Mouse (Mus musculus): ENCODE measurements at regions not wholly inside any gene's neighbourhood (a gene's known extent, or its start where the extent isn't known, plus 50 kb on each side); places are given as distances from the start of the nearest gene placed in this dataset.

GRCm38 (mm10) chr4:74847332-74848053 lies 430.6 kb downstream of the Dmac1 start:
- DNase-seq (ENCODE audit: low spot score), result no peak

- peak; percentile 9 for DNase-seq (ENCODE audit: low spot score)
Measured at GRCm38 (mm10) chr4:74798173-74798799, 479.8 kb downstream of the Dmac1 start.

DNA sequence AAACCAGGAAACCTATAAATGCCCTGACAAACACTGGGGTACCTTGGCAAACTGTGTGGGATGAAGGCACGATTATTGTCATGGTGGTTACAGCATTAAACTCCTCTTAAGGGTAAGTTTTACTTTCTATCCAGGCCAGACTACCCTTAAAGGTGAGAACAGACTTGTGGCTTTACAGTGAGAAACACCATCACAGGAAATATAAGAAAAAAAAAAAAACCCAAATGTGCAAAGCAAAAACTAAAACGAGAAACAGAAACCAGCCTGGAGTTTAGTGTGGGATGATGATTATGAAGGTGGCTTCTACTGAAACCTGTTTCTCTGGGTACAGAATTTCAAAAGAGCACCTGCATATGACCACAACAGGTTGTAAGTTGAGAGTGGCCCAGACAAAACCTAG lies 480.6 kb downstream of the Dmac1 start:
- no peak for DNase-seq (ENCODE audit: low spot score)

DNA sequence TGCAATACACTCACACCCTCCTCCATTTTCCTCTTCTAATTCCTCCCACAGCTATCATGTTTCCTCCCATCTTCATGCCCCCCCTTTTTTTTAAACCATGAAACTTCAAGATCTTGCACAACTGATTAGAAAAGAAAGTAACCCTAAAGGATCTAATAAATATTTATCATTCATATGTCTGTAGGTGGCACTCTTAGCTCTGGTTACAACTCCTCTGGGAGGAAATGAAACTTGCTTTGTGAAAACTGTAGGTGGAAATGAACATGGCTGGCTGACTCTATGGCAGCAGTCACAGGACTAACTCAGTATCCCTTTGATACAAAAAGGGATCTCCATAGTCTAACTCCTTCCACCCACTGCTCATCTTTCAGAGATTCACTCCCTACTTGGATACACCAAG lies 481.4 kb downstream of the Dmac1 start:
- DNase-seq (ENCODE audit: low spot score), result peak; percentile 5

DNA sequence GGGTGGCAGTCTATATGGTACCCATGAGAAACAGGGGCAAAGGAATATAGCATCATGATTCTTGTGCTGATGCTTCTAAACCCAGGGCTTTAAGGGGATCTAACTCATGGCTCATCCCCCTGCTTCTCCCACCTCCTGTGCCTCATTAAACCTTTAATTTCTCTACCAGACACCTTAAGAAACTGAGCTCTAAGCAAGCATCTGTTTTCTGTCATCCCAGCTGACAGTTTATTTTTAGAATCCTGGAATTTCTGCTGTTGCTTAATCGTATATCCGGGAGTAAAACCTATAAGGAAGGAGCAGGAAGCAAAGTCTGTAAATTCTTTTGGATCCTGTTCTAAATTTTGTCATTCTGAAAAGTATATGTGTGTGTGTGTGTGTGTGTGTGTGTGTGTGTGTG lies 505.7 kb downstream of the Kdm4c start:
- DNase-seq (ENCODE audit: low spot score), result no peak

- DNase-seq (ENCODE audit: low spot score), result no peak
Measured at GRCm38 (mm10) chr4:74739642-74740041, 497.3 kb downstream of the Kdm4c start.
